Mouse (Mus musculus): ENCODE data around the gene Cmtm2a. TPM values are rescaled to one million over a fixed set of nuclear protein-coding genes. Genes with fewer than 3 reads are reported as not detected.

The Cmtm2a gene
- polyA plus RNA-seq, 1 experiment from 2014 or later = not detected

DNA sequence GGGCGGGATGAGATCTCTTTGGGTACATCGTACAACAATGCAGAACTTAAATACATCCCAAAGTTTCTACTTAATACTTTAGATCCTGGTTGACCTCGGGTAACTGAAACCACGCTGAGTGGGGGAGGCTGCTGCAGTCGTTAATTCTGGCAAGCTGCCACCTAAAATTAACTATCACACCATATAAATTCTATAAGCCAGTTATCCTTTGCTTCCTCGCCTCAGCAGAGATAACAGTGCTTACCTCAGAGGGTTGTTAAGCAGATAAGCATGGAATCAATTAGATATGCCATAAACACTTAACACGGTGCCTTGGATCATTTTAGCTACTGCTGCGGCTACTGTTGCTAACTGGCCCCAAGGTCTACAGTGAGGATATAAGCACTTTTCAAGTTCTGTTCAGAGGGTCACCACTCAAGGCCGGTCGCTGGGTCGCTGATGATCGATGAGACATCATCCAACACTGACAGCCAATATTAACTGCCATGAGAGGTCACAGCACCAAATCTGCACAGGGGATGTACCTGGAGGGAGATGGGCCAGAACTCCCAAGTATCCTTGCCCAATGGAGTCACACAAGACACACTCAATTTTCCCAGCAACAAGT is 50.8 kb downstream of the Cmtm2a start:
- no peak for ATAC-seq (ENCODE audit: insufficient number of reproducible peaks, low FRiP score, low TSS enrichment, low read depth)
- 55% methylated on average over 12 of the region's 12 CpGs for WGBS

GRCm38 (mm10) chr8:104239418-104239861 is 53.5 kb downstream of the Cmtm2a start:
- 89% methylated on average over 10 of the region's 10 CpGs for WGBS
- H3K27ac ChIP-seq = no peak overlapping the region
- peaks cover 73% of the 10 kb centered on the region for H3K36me3 ChIP-seq
- H3K9ac ChIP-seq = no peak overlapping the region
- H3K4me3 ChIP-seq = no peak overlapping the region
- H3K27me3 ChIP-seq = no peaks in the 10 kb centered on the region
- no peaks in the 10 kb centered on the region for H3K9me3 ChIP-seq
- no peak overlapping the region for H3K4me2 ChIP-seq
- ATAC-seq (ENCODE audit: insufficient number of reproducible peaks, low FRiP score, low TSS enrichment, low read depth) = no peak
- H3K4me1 ChIP-seq = no peaks in the 10 kb centered on the region

More for the DNA sequence above, 50.8 kb downstream of the Cmtm2a start:
- H3K9ac ChIP-seq = no peak overlapping the region
- no peaks in the 10 kb centered on the region for H3K27me3 ChIP-seq
- no peak overlapping the region for H3K4me2 ChIP-seq
- no peaks in the 10 kb centered on the region for H3K9me3 ChIP-seq
- peaks cover 65% of the 10 kb centered on the region for H3K36me3 ChIP-seq
- no peak overlapping the region for H3K4me3 ChIP-seq
- peaks cover 3% of the 10 kb centered on the region; the same call in 1 of the 2 replicates for H3K4me1 ChIP-seq
- H3K27ac ChIP-seq = no peak overlapping the region

DNA sequence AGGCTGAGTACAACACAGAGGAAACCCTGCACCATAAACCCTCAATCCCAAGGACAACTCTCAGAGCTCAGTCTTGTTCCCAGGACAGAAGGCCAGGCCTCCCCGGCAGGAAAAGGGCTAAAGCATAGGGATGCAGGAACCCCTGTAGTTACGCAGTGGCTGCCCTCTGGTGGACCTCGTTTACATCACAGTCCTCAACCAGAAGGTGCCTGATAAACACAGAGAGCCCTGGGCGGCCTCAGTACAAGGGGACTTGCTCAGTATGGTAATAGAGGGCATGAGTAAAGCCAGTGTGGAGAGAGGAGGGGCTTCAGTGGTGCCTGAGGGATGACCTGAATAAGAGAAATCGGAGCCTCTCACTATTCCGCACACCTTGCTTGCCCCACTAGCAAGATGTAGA is 58.4 kb downstream of the Cmtm2a start:
- peaks cover 81% of the 10 kb centered on the region for H3K36me3 ChIP-seq
- ATAC-seq (ENCODE audit: insufficient number of reproducible peaks, low FRiP score, low TSS enrichment, low read depth) = no peak
- WGBS = 51% methylated on average over 6 of the region's 6 CpGs

GRCm38 (mm10) chr8:104232919-104233318 is 60.1 kb downstream of the Cmtm2a start:
- Histone ChIP-seq H3K27me3 (no peaks in the 10 kb centered on the region), H3K4me1 (no peaks in the 10 kb centered on the region), H3K9me3 (no peaks in the 10 kb centered on the region), H3K4me3 (no peak overlapping the region), H3K36me3 (peaks cover 77% of the 10 kb centered on the region), H3K4me2 (no peak overlapping the region), H3K9ac (no peak overlapping the region), H3K27ac (no peak overlapping the region)
- WGBS = 91% methylated on average over 5 of the region's 5 CpGs
- ATAC-seq (ENCODE audit: insufficient number of reproducible peaks, low FRiP score, low TSS enrichment, low read depth) = no peak

More for the DNA sequence above, 58.4 kb downstream of the Cmtm2a start:
- no peak overlapping the region for H3K27ac ChIP-seq
- no peaks in the 10 kb centered on the region for H3K27me3 ChIP-seq
- no peak overlapping the region for H3K9ac ChIP-seq
- H3K4me3 ChIP-seq = no peak overlapping the region
- H3K4me1 ChIP-seq = no peaks in the 10 kb centered on the region
- H3K4me2 ChIP-seq = no peak overlapping the region
- H3K9me3 ChIP-seq = no peaks in the 10 kb centered on the region

- ATAC-seq (ENCODE audit: insufficient number of reproducible peaks, low FRiP score, low TSS enrichment, low read depth) = no peak
- Histone ChIP-seq H3K4me2 (no peak overlapping the region), H3K27me3 (no peaks in the 10 kb centered on the region), H3K4me1 (no peaks in the 10 kb centered on the region), H3K4me3 (no peak overlapping the region), H3K36me3 (peaks cover 77% of the 10 kb centered on the region), H3K27ac (no peak overlapping the region), H3K9ac (no peak overlapping the region), H3K9me3 (no peaks in the 10 kb centered on the region)
- WGBS = 93% methylated on average over 4 of the region's 4 CpGs
Observed at GRCm38 (mm10) chr8:104232039-104232438, 60.9 kb downstream of the Cmtm2a start.

Other genes with a start within 250 kb of the Cmtm2a start
- gene Cdh5, start 191.6 kb downstream of the Cmtm2a start, polyA plus RNA-seq (2015; fragmentation: Nextera tagmentation; extraction: Ambion mirVana) = 31.6 and 36.5 TPM in 2 replicates
- gene Bean1, start 122.7 kb downstream of the Cmtm2a start, polyA plus RNA-seq (2015; fragmentation: Nextera tagmentation; extraction: Ambion mirVana) = 1.1 and 1.7 TPM in 2 replicates
- 16.2 and 18.0 TPM in 2 replicates for gene Tk2, start 44.6 kb downstream of the Cmtm2a start, polyA plus RNA-seq (2015; fragmentation: Nextera tagmentation; extraction: Ambion mirVana)
- 36.9 and 38.4 TPM in 2 replicates for gene Cklf, start 42.3 kb downstream of the Cmtm2a start, polyA plus RNA-seq (2015; fragmentation: Nextera tagmentation; extraction: Ambion mirVana)
- not detected in 2 replicates for gene Gm45711, start 16.9 kb upstream of the Cmtm2a start, polyA plus RNA-seq (2015; fragmentation: Nextera tagmentation; extraction: Ambion mirVana)
- gene Cmtm1, start 17.0 kb upstream of the Cmtm2a start, polyA plus RNA-seq (2015; fragmentation: Nextera tagmentation; extraction: Ambion mirVana) = not detected in 2 replicates
- not detected in 2 replicates for gene Gm11020, start 28.4 kb upstream of the Cmtm2a start, polyA plus RNA-seq (2015; fragmentation: Nextera tagmentation; extraction: Ambion mirVana)
- gene Cmtm2b, start 29.0 kb upstream of the Cmtm2a start, polyA plus RNA-seq (2015; fragmentation: Nextera tagmentation; extraction: Ambion mirVana) = not detected in 2 replicates
- gene Cmtm3, start 46.2 kb upstream of the Cmtm2a start, polyA plus RNA-seq (2015; fragmentation: Nextera tagmentation; extraction: Ambion mirVana) = 166 and 178 TPM in 2 replicates
- gene Cmtm4, start 102.6 kb upstream of the Cmtm2a start, polyA plus RNA-seq (2015; fragmentation: Nextera tagmentation; extraction: Ambion mirVana) = 1.7 and 2.7 TPM in 2 replicates
- 53.7 and 62.8 TPM in 2 replicates for gene Dync1li2, start 149.9 kb upstream of the Cmtm2a start, polyA plus RNA-seq (2015; fragmentation: Nextera tagmentation; extraction: Ambion mirVana)
- gene Terb1, start 216.7 kb upstream of the Cmtm2a start, polyA plus RNA-seq (2015; fragmentation: Nextera tagmentation; extraction: Ambion mirVana) = 0.40 and 0.42 TPM in 2 replicates
- 92.1 and 93.8 TPM in 2 replicates for gene Nae1, start 241.5 kb upstream of the Cmtm2a start, polyA plus RNA-seq (2015; fragmentation: Nextera tagmentation; extraction: Ambion mirVana)
- gene Car7, start 241.5 kb upstream of the Cmtm2a start, polyA plus RNA-seq (2015; fragmentation: Nextera tagmentation; extraction: Ambion mirVana) = 1.0 and 1.2 TPM in 2 replicates

All from limb, embryonic 15.5 days (tissue).